Mouse (Mus musculus) neural tube, embryonic 12.5 days (tissue): ENCODE data around the gene Prl2c1. TPM values are rescaled to one million over a fixed set of nuclear protein-coding genes. Genes with fewer than 3 reads are reported as not detected.
"Not testable (repeated sequence)": the region's sequence is repeated elsewhere in the genome, so short reads cannot be mapped to it uniquely, and the experiment has no call there.

Source experiments
- ATAC-seq: fragments of 200-750 bp; cut with Nextera tagmentation; 2 replicates; pipeline ENCODE4 v1.8.0; 2017; ENCODE audit warnings: low read depth, mild to moderate bottlenecking, moderate TSS enrichment, moderate library complexity; ENCODE audit not compliant: low FRiP score
- H3K27ac ChIP-seq: fragments of 300-500 bp; sonication (generic); 2 replicates; pipeline ENCODE4 v1.5.1; 2016
- H3K27me3 ChIP-seq: fragments of 300-500 bp; sonication (generic); replicated peaks from 2 replicates; pipeline ENCODE4 v1.6.1; 2016; ENCODE audit warnings: mild to moderate bottlenecking
- H3K36me3 ChIP-seq: fragments of 300-500 bp; sonication (generic); 2 replicates; pipeline ENCODE4 v1.6.1; 2016; ENCODE audit warnings: mild to moderate bottlenecking
- H3K4me1 ChIP-seq: fragments of 300-500 bp; sonication (generic); 2 replicates; pipeline ENCODE4 v1.6.1; 2016
- H3K4me2 ChIP-seq: fragments of 300-500 bp; sonication (generic); replicated peaks from 2 replicates; pipeline ENCODE4 v1.6.1; 2016; ENCODE audit warnings: mild to moderate bottlenecking
- H3K4me3 ChIP-seq: fragments of 300-500 bp; sonication (generic); 2 replicates; pipeline ENCODE4 v1.5.1; 2016
- H3K9ac ChIP-seq: fragments of 300-500 bp; sonication (generic); 2 replicates; pipeline ENCODE4 v1.6.1; 2016; ENCODE audit warnings: mild to moderate bottlenecking
- H3K9me3 ChIP-seq: fragments of 300-500 bp; sonication (generic); 2 replicates; pipeline ENCODE4 v1.6.1; 2016; ENCODE audit warnings: mild to moderate bottlenecking
- WGBS: fragments of 180-500 bp; shearing (Covaris S2); methylation state at CpG from one replicate; pipeline ENCODE4 v1.1.7; 2016; 5-methylcytosine and 5-hydroxymethylcytosine counted together
- polyA plus RNA-seq: library from polyadenylated mRNA; unstranded; fragments of >200 nt; fragmentation: Nextera tagmentation; extraction: Ambion mirVana; gene quantifications from 2 replicates; pipeline ENCODE4 v1.2.1, GENCODE M21; 2016

Prl2c1 gene
- polyA plus RNA-seq: not detected in 2 replicates

- H3K4me2 ChIP-seq: no peak within 1 kb of the TSS
- no peak within 1 kb of the TSS for H3K27ac ChIP-seq
- H3K9ac ChIP-seq: no peak within 1 kb of the TSS
- H3K27me3 ChIP-seq: no peaks in the 10 kb centered on the region
- no peaks in the 10 kb centered on the region for H3K4me1 ChIP-seq
- H3K4me3 ChIP-seq: no peak within 1 kb of the TSS
- no peaks in the 10 kb centered on the region for H3K36me3 ChIP-seq
- no peak for ATAC-seq
- WGBS: 90% methylated on average over 3 of the region's 3 CpGs
- H3K9me3 ChIP-seq: no peaks in the 10 kb centered on the region
Measured at GRCm38 (mm10) chr13:27849042-27849441, at the start of gene Prl2c1. Gene Prl2c1, plus strand, starts transcription at chr13:27849342.

GRCm38 (mm10) chr13:27801354-27801753, 47.8 kb upstream of the Prl2c1 start, which contains the start of gene Prl2a1:
Gene Prl2a1, plus strand, starts transcription at chr13:27801654.
- H3K4me2 ChIP-seq: no peak within 1 kb of the TSS
- H3K27ac ChIP-seq: no peak within 1 kb of the TSS
- no peak within 1 kb of the TSS for H3K4me3 ChIP-seq
- WGBS: 87% methylated on average over 1 of the region's 1 CpGs
- no peak for ATAC-seq
- H3K36me3 ChIP-seq: no peaks in the 10 kb centered on the region
- no peaks in the 10 kb centered on the region for H3K27me3 ChIP-seq
- no peaks in the 10 kb centered on the region for H3K9me3 ChIP-seq
- H3K4me1 ChIP-seq: no peaks in the 10 kb centered on the region
- H3K9ac ChIP-seq: no peak within 1 kb of the TSS

- Histone ChIP-seq H3K4me1 (no peaks in the 10 kb centered on the region), H3K9me3 (no peaks in the 10 kb centered on the region), H3K9ac (no peak overlapping the region), H3K27me3 (no peaks in the 10 kb centered on the region), H3K27ac (no peak overlapping the region), H3K36me3 (no peaks in the 10 kb centered on the region), H3K4me2 (no peak overlapping the region), H3K4me3 (no peak overlapping the region)
- 91% methylated on average over 1 of the region's 1 CpGs for WGBS
- ATAC-seq: no peak
Measured at GRCm38 (mm10) chr13:27802765-27803164, 46.4 kb upstream of the Prl2c1 start.

- H3K4me3 ChIP-seq, H3K27me3 ChIP-seq, H3K4me1 ChIP-seq, H3K9me3 ChIP-seq, H3K4me2 ChIP-seq, H3K36me3 ChIP-seq, ATAC-seq, H3K27ac ChIP-seq, H3K9ac ChIP-seq: not testable (repeated sequence)
- 92% methylated on average over 2 of the region's 2 CpGs for WGBS
Measured at GRCm38 (mm10) chr13:27904236-27904635, 55.1 kb downstream of the Prl2c1 start.

Other genes starting within 250 kb of the Prl2c1 start
- not detected in 2 replicates for gene Prl7b1, start 238.8 kb upstream of the Prl2c1 start, polyA plus RNA-seq
- gene Prl7a1, start 206.8 kb upstream of the Prl2c1 start, polyA plus RNA-seq: not detected in 2 replicates
- not detected in 2 replicates for gene Prl7a2, start 181.3 kb upstream of the Prl2c1 start, polyA plus RNA-seq
- not detected in 2 replicates for gene Prl7d1, start 132.6 kb upstream of the Prl2c1 start, polyA plus RNA-seq
- gene Prl7c1, start 68.5 kb upstream of the Prl2c1 start, polyA plus RNA-seq: not detected in 2 replicates
- gene Prl2a1, start 47.7 kb upstream of the Prl2c1 start, polyA plus RNA-seq: not detected in 2 replicates
- not detected in 2 replicates for gene Prl4a1, start 166.9 kb downstream of the Prl2c1 start, polyA plus RNA-seq